Mouse (Mus musculus) CD4-positive helper T cell, adult 2 months (primary cell): ENCODE measurements around the gene Dusp28.
"Not testable (repeated sequence)": the region's sequence is repeated elsewhere in the genome, so short reads cannot be mapped to it uniquely, and the experiment has no call there.

Experiments used
- DNase-seq: peaks from one replicate; pipeline ENCODE4 v3.0.0-alpha.2; 2012; ENCODE audit warnings: low read depth, missing footprints, low spot score

The Dusp28 gene

GRCm38 (mm10) chr1:92937797-92938196 is 31.0 kb downstream of the Dusp28 start:
- no peak for DNase-seq

GRCm38 (mm10) chr1:92939746-92940145 is 33.0 kb downstream of the Dusp28 start:
- no peak for DNase-seq

GRCm38 (mm10) chr1:92943219-92943989 is 36.6 kb downstream of the Dusp28 start:
- no peak for DNase-seq

GRCm38 (mm10) chr1:92947966-92948365 is 41.2 kb downstream of the Dusp28 start:
- DNase-seq: no peak

GRCm38 (mm10) chr1:92949426-92949825 is 42.6 kb downstream of the Dusp28 start:
- DNase-seq: no peak

- DNase-seq: no peak
These were observed 43.8 kb downstream of the Dusp28 start, which contains the start of gene Gpr35 for GRCm38 (mm10) chr1:92950607-92951006. Gene Gpr35, plus strand, starts transcription at chr1:92950865.

- DNase-seq: no peak
These were observed 46.9 kb downstream of the Dusp28 start for GRCm38 (mm10) chr1:92953641-92954040.

- DNase-seq: not testable (repeated sequence)
These were observed 50.0 kb downstream of the Dusp28 start for GRCm38 (mm10) chr1:92956571-92957335.
